Comparison of ENCODE assay signal across 8 mouse cellular contexts in genomic region chr4:58552731-58553630, GRCm38 (mm10). TPM values are rescaled to one million over a fixed set of nuclear protein-coding genes. Genes with fewer than 3 reads are reported as not detected.
DNase-seq lines count a peak whose midpoint lies in the region; ATAC-seq lines count a peak whose summit lies in the region.

No protein-coding gene starts in this region.

- H3K36me3 ChIP-seq in embryonic facial prominence, embryonic 13.5 days = peaks cover 4% of the 10 kb centered on the region; the same call in 1 of the 2 replicates
- no peaks in the 10 kb centered on the region for H3K36me3 ChIP-seq in heart, embryonic 11.5 days (ENCODE audit: control insufficient read depth, insufficient read depth, low read length)
- no peaks in the 10 kb centered on the region for H3K36me3 ChIP-seq in kidney, embryonic 16.5 days (ENCODE audit: insufficient read depth, low read length)
- no peaks in the 10 kb centered on the region for H3K36me3 ChIP-seq in liver, embryonic 15.5 days (replicated peaks)
- H3K36me3 ChIP-seq in neural tube, embryonic 12.5 days = no peaks in the 10 kb centered on the region

- H3K9ac ChIP-seq in embryonic facial prominence, embryonic 13.5 days = peak overlapping the region; percentile 91
- H3K9ac ChIP-seq in heart, embryonic 11.5 days (ENCODE audit: low read depth, low read length) = peak overlapping the region; percentile 72
- peak overlapping the region; percentile 71 for H3K9ac ChIP-seq in kidney, embryonic 16.5 days (replicated peaks; ENCODE audit: low read length)
- H3K9ac ChIP-seq in liver, embryonic 15.5 days = no peak overlapping the region; the same call in 1 of the 2 replicates
- H3K9ac ChIP-seq in neural tube, embryonic 12.5 days = peak overlapping the region; percentile 56

- H3K4me1 ChIP-seq in embryonic facial prominence, embryonic 13.5 days = peaks cover 38% of the 10 kb centered on the region
- H3K4me1 ChIP-seq in heart, embryonic 11.5 days (ENCODE audit: control insufficient read depth, insufficient read depth, low read length) = 0 out of 2 replicates have a peak, but pooled peaks cover 5% of the 10 kb centered on the region
- H3K4me1 ChIP-seq in kidney, embryonic 16.5 days (ENCODE audit: insufficient read depth, low read length) = 0 out of 2 replicates have a peak, but pooled peaks cover 10% of the 10 kb centered on the region
- peaks cover 5% of the 10 kb centered on the region for H3K4me1 ChIP-seq in liver, embryonic 15.5 days (replicated peaks)
- peaks cover 6% of the 10 kb centered on the region for H3K4me1 ChIP-seq in neural tube, embryonic 12.5 days

- peak overlapping the region; percentile 79 for H3K4me2 ChIP-seq in embryonic facial prominence, embryonic 13.5 days
- H3K4me2 ChIP-seq in heart, embryonic 11.5 days = peak overlapping the region; percentile 98
- peak overlapping the region; percentile 97 for H3K4me2 ChIP-seq in kidney, embryonic 16.5 days (replicated peaks; ENCODE audit: low read depth, low read length)
- H3K4me2 ChIP-seq in liver, embryonic 15.5 days = peak overlapping the region; percentile 70
- peak overlapping the region; percentile 95 for H3K4me2 ChIP-seq in neural tube, embryonic 12.5 days (replicated peaks)

- ATAC-seq in embryonic facial prominence, embryonic 13.5 days (ENCODE audit: insufficient number of reproducible peaks, insufficient read depth, low FRiP score, low TSS enrichment, low read depth) = peak; percentile 83
- peak; percentile 72 for ATAC-seq in heart, embryonic 11.5 days (replicated peaks; ENCODE audit: insufficient number of reproducible peaks, low FRiP score, low TSS enrichment)
- ATAC-seq in kidney, embryonic 16.5 days (ENCODE audit: low FRiP score, low TSS enrichment) = peak; percentile 92
- ATAC-seq in liver, embryonic 15.5 days (ENCODE audit: insufficient read depth) = peak; percentile 65
- ATAC-seq in neural tube, embryonic 12.5 days (ENCODE audit: low FRiP score, low read depth) = peak; percentile 95

- peak overlapping the region; percentile 80 for H3K4me3 ChIP-seq in embryonic facial prominence, embryonic 13.5 days
- peak overlapping the region; percentile 64 for H3K4me3 ChIP-seq in heart, embryonic 11.5 days (ENCODE audit: low read depth, low read length)
- H3K4me3 ChIP-seq in kidney, embryonic 16.5 days (ENCODE audit: low read length) = peak overlapping the region; percentile 80
- peak overlapping the region; percentile 55 for H3K4me3 ChIP-seq in liver, embryonic 15.5 days (replicated peaks)
- H3K4me3 ChIP-seq in neural tube, embryonic 12.5 days = peak overlapping the region; percentile 52

- peak overlapping the region; percentile 97 for H3K27ac ChIP-seq in embryonic facial prominence, embryonic 13.5 days
- no peak overlapping the region for H3K27ac ChIP-seq in heart, embryonic 11.5 days (ENCODE audit: low read depth, low read length)
- peak overlapping the region; percentile 85 for H3K27ac ChIP-seq in kidney, embryonic 16.5 days (ENCODE audit: low read length)
- H3K27ac ChIP-seq in liver, embryonic 15.5 days (replicated peaks) = no peak overlapping the region
- no peak overlapping the region for H3K27ac ChIP-seq in neural tube, embryonic 12.5 days

- H3K27me3 ChIP-seq in embryonic facial prominence, embryonic 13.5 days = no peaks in the 10 kb centered on the region
- no peaks in the 10 kb centered on the region for H3K27me3 ChIP-seq in heart, embryonic 11.5 days (ENCODE audit: control insufficient read depth, insufficient read depth, low read length)
- H3K27me3 ChIP-seq in kidney, embryonic 16.5 days (ENCODE audit: insufficient read depth, low read length) = no peaks in the 10 kb centered on the region
- peaks cover 33% of the 10 kb centered on the region for H3K27me3 ChIP-seq in liver, embryonic 15.5 days
- H3K27me3 ChIP-seq in neural tube, embryonic 12.5 days (replicated peaks) = 0 out of 2 replicates have a peak, but pooled peaks cover 3% of the 10 kb centered on the region

- no peaks in the 10 kb centered on the region for H3K9me3 ChIP-seq in embryonic facial prominence, embryonic 13.5 days
- no peaks in the 10 kb centered on the region for H3K9me3 ChIP-seq in heart, embryonic 11.5 days (replicated peaks; ENCODE audit: control insufficient read depth, low read length)
- H3K9me3 ChIP-seq in kidney, embryonic 16.5 days (ENCODE audit: low read length) = no peaks in the 10 kb centered on the region
- H3K9me3 ChIP-seq in liver, embryonic 15.5 days (replicated peaks) = no peaks in the 10 kb centered on the region
- H3K9me3 ChIP-seq in neural tube, embryonic 12.5 days = no peaks in the 10 kb centered on the region

- WGBS in embryonic facial prominence, embryonic 13.5 days = under 1% methylated on average over 71 of the region's 71 CpGs
- 1% methylated on average over 71 of the region's 71 CpGs for WGBS in heart, embryonic 11.5 days (ENCODE audit: insufficient replicate concordance)
- under 1% methylated on average over 65 of the region's 71 CpGs for WGBS in kidney, embryonic 16.5 days
- WGBS in liver, embryonic 15.5 days (ENCODE audit: insufficient replicate concordance) = under 1% methylated on average over 70 of the region's 71 CpGs
- WGBS in neural tube, embryonic 12.5 days = under 1% methylated on average over 71 of the region's 71 CpGs

- DNase-seq in layer of hippocampus, adult 11-12 months (ENCODE audit: low spot score) = peak; percentile 49
- DNase-seq in layer of hippocampus, adult 9-10 months (ENCODE audit: low spot score) = no peak
- peak; percentile 89 for DNase-seq in testis, postnatal 10 days (ENCODE audit: low spot score)

RNA-seq across cellular contexts. Expression of gene Lpar1, which starts 0.7 kb away (rescaled TPM):
- polyA plus RNA-seq in embryonic facial prominence, embryonic 13.5 days (2015; fragmentation: Nextera tagmentation; extraction: Ambion mirVana) = 138 and 142 TPM in 2 replicates
- 20.5 and 21.7 TPM in 2 replicates for polyA plus RNA-seq in heart, embryonic 11.5 days (2014; fragmentation: Nextera tagmentation; extraction: Ambion mirVana)
- polyA plus RNA-seq in kidney, embryonic 16.5 days (2015; fragmentation: Nextera tagmentation; extraction: Ambion mirVana) = 36.2 and 37.0 TPM in 2 replicates
- 2.5 and 2.8 TPM in 2 replicates for polyA plus RNA-seq in liver, embryonic 15.5 days (2015; fragmentation: Nextera tagmentation; extraction: Ambion mirVana)
- 37.6 and 37.9 TPM in 2 replicates for polyA plus RNA-seq in neural tube, embryonic 12.5 days (2016; fragmentation: Nextera tagmentation; extraction: Ambion mirVana)

Comparison
In these comparisons a context has a peak if more than half of its experiments do, and no peak if none do; other contexts are left out.
1. H3K27ac ChIP-seq: peak in embryonic facial prominence, embryonic 13.5 days (single experiment) and kidney, embryonic 16.5 days (single experiment); none in heart, embryonic 11.5 days (single experiment), liver, embryonic 15.5 days (single experiment) and neural tube, embryonic 12.5 days (single experiment).
2. Peak in every context shown above with its lines, with median percentiles within 50 percentile points of each other: ATAC-seq, H3K4me2 ChIP-seq and H3K4me3 ChIP-seq.